Mouse (Mus musculus) cerebellum, adult 2 months (tissue): ENCODE data around the gene Grb2. TPM values are rescaled to one million over a fixed set of nuclear protein-coding genes. Genes with fewer than 3 reads are reported as not detected.

Source experiments
- DNase-seq, 2 experiments: peaks; one replicate each; pipeline ENCODE4 v3.0.0; 2021
- H3K27ac ChIP-seq: fragments of 200-500 bp; 2 replicates; pipeline ENCODE4 v1.5.1; 2012; ENCODE audit warnings: low read length, control low read depth, inconsistent platforms; ENCODE audit not compliant: insufficient read depth
- H3K27me3 ChIP-seq: fragments of 200-500 bp; 2 replicates; pipeline ENCODE4 v1.6.1; 2012; ENCODE audit warnings: inconsistent platforms, mild to moderate bottlenecking, low read length, moderate library complexity; ENCODE audit not compliant: control insufficient read depth, insufficient read depth
- H3K4me1 ChIP-seq: fragments of 200-500 bp; 2 replicates; pipeline ENCODE4 v1.6.1; 2011; ENCODE audit warnings: low read length; ENCODE audit not compliant: control insufficient read depth, insufficient read depth
- H3K4me3 ChIP-seq: fragments of 200-500 bp; replicated peaks from 2 replicates; pipeline ENCODE3; 2011; ENCODE audit warnings: mild to moderate bottlenecking, low read depth, low read length, control low read depth; ENCODE audit not compliant: insufficient read depth
- CTCF ChIP-seq: fragments of 200-500 bp; IDR thresholded peaks from 2 replicates; pipeline ENCODE4 v1.5.1; 2011; ENCODE audit warnings: low read depth, mild to moderate bottlenecking, control low read depth, low read length, moderate library complexity, borderline replicate concordance; ENCODE audit not compliant: insufficient read depth
- POLR2A ChIP-seq: fragments of 200-500 bp; IDR thresholded peaks from 2 replicates; pipeline ENCODE4 v1.6.1; 2011; ENCODE audit warnings: low read length, control low read depth, borderline replicate concordance; ENCODE audit not compliant: insufficient read depth
- WGBS: fragments of 180-500 bp; shearing (Covaris S2); methylation state at CpG from one replicate; pipeline ENCODE4 v1.1.7; 2018; 5-methylcytosine and 5-hydroxymethylcytosine counted together
- polyA plus RNA-seq: library from polyadenylated mRNA; depleted of rRNA; stranded (reverse); fragments of >200 nt; gene quantifications from 2 replicates; pipeline ENCODE4 v1.2.3, GENCODE M21; 2012

Grb2 gene
- polyA plus RNA-seq, 1 experiment, result 132 TPM

DNA sequence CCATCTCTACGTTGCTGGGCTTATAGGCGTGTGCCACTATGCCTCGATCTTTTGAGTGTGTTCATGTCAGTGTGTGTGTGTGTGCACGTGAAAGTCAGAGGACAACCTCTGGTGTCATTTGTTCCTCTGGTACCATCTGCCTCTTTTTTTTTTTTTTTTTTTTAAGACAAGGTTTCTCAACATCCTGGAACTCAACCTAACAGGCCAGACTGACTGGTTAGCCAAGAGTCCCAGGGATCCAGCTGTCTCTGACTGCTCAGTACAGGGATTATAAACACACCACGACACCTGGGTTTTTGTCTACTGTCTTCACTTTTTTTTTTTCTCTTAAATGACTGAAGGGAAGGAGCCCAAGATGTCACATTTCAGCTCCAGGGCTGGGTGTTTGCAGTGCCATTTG, 36.0 kb upstream of the Grb2 start:
- WGBS, result 84% methylated on average over 5 of the region's 5 CpGs
- Histone ChIP-seq H3K27me3 (no peaks in the 10 kb centered on the region; the same call in 1 of the 2 replicates), H3K4me1 (peaks cover 3% of the 10 kb centered on the region), H3K27ac (no peak overlapping the region), H3K4me3 (no peak overlapping the region)
- DNase-seq, result no peak
- TF ChIP-seq POLR2A (no peak), CTCF (no peak)

DNA sequence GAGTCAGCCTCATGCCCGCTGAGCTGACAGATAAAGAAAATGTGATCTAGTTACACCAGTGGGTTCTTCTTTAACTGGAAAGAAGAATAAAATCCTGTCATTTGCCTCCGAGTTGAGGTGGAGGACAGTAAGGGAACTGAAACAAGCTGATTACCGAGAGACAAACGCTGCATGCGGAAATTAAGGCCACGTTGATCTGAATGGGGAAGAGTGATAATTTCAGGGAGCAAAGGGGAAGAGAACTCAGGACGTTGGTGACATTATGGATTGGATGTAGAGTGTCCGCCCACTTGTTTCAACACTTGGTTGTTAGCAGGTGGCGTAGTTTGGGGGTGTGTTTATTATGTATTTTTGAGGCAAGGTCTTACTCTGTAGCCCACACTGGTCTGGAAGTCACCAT, 34.5 kb upstream of the Grb2 start:
- DNase-seq, result no peak
- no peak overlapping the region for H3K27ac ChIP-seq
- no peak for TF ChIP-seq CTCF
- no peak for TF ChIP-seq POLR2A
- no peak overlapping the region for H3K4me3 ChIP-seq
- 90% methylated on average over 9 of the region's 9 CpGs for WGBS
- H3K4me1 ChIP-seq, result no peaks in the 10 kb centered on the region
- no peaks in the 10 kb centered on the region; the same call in 1 of the 2 replicates for H3K27me3 ChIP-seq

DNA sequence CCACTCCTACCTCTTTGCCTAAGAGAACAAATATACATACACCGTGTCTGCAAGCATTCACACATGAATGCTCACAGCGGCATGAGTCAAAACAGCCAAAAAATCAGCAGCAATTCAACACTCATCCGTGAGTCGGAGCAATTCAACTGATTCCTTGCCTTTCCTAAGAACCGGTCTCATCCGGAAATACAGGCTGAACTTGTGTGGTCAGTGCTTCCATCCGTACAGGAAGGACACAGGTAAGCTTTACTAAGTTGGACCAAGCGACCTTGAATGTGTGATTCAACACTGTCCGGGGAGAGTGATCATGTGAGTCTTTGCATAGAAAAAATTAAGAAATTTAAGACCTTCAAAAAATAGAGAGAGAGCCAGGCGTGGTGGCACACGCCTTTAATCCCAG, 32.7 kb upstream of the Grb2 start:
- WGBS, result 76% methylated on average over 11 of the region's 11 CpGs
- no peak for TF ChIP-seq CTCF
- no peak for TF ChIP-seq POLR2A

DNA sequence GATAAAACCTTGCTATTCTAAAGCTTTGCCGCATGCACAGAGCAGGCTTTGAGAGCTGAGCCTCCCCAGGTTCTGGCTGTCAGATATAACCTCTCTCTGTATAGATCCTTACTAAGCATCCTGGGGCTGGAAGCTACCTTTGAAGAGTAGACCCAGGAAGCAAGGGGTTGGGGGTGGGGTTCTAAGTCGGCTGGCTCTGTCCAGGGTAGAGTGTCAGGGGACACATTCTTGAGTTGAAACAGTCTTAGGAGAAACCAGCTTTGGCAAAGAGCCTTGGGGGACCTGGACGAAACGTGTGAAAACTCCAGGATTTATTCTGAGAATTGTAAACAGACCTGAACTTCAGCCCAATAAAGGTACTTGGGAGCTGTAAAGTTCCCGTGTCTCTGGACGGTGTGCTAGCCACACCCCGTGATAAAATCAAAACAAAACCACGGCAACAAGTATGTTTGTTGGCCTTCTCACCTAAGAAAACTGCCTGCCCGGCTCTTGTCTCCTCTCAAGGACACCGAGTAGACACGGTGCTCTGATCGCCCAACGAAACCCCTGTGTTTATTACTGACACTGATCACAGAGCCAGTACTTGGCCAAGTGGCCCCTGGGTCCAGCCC, 30.0 kb upstream of the Grb2 start:
- no peak overlapping the region for H3K27ac ChIP-seq
- WGBS, result 47% methylated on average over 13 of the region's 13 CpGs
- H3K4me1 ChIP-seq, result no peaks in the 10 kb centered on the region
- TF ChIP-seq POLR2A (no peak), CTCF (no peak)
- H3K4me3 ChIP-seq, result no peak overlapping the region
- no peaks in the 10 kb centered on the region for H3K27me3 ChIP-seq
- DNase-seq, result no peak

More for the DNA sequence above, 32.7 kb upstream of the Grb2 start:
- Histone ChIP-seq H3K27ac (no peak overlapping the region), H3K4me3 (no peak overlapping the region), H3K27me3 (no peaks in the 10 kb centered on the region), H3K4me1 (no peaks in the 10 kb centered on the region)
- DNase-seq, result no peak

DNA sequence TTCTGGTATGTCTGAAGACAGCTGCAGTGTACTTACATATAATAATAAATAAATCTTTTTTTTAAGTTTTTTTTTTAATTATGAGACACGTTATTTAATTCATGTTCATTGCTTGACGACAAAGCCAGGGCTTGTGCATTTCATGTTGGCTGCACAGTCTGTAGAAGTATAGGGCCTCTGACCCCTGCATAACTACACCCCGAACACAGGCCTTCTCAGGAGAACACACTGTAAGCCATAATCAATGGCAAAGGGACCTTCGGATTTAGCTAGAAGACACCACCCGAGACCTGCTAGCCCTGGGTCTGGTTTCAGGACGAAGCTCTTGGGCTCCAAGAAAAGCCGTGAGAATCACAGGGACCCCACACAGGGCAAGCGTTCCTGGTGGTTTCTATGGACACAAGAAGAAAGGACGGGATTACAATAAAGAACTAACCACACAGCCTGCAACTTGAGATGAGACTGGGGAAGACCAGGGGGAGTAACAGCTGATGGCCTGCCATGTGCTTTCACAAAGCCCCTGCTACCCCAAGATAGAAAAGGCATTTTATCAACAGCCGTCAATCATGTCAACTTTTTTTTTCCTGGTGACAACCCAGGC, 29.3 kb upstream of the Grb2 start:
- H3K4me1 ChIP-seq, result no peaks in the 10 kb centered on the region
- DNase-seq, result no peak
- no peak overlapping the region for H3K4me3 ChIP-seq
- H3K27ac ChIP-seq, result no peak overlapping the region
- no peaks in the 10 kb centered on the region for H3K27me3 ChIP-seq
- 59% methylated on average over 10 of the region's 10 CpGs for WGBS
- TF ChIP-seq CTCF, result no peak
- TF ChIP-seq POLR2A, result no peak

DNA sequence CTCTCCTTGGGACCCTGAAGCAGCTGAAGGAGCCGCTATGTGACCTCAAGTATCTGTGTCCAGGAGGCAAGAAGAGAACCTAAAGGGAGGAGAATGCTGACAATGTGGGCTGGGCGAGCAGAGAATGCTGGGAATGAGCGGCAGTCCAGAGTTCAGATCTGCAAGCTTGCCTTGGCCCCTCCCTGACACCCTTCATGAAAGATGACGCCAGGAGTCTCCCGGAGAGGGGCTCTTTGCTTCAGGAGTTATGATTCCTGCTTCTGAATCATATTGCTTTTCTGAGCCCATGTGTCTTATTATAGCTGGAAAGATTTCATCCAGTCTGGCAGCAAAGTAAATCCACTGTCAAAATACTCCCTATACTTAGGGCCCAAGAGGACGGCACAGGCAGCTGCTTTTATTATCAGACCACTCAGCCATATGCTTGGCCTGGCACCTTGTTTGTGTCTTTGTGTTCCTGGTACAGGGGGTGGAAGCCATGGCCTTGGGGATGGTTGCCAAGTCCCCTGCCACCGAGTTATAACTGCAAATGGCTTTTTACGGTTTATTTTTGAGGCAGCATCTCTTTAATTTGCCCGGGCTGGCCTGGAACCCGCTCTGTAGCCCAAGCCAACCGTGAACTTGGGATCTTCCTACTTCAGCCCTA, 25.8 kb upstream of the Grb2 start:
- WGBS, result 38% methylated on average over 11 of the region's 11 CpGs
- Histone ChIP-seq H3K4me1 (no peaks in the 10 kb centered on the region), H3K27me3 (no peaks in the 10 kb centered on the region), H3K4me3 (no peak overlapping the region), H3K27ac (no peak overlapping the region)
- DNase-seq, result no peak
- TF ChIP-seq POLR2A (no peak), CTCF (no peak)

DNA sequence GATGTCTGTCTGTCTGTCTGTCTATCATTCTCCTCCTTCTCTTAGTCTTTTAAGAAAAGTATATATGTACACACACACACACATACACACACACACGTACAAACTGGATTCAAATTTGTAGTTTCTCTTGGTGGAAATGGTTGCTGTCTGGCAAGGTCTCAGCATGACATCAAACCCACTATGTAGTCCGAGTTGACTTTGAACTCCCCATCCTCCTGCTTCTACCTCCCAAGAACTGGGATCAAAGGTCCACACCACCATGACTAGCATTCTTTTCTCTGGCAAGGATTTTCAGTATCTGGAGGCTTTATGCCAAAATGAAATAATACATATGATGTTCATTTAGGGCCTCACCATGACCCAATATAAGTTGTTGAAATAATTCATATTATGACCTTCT, 14.8 kb upstream of the Grb2 start:
- WGBS, result 75% methylated on average over 2 of the region's 2 CpGs
- Histone ChIP-seq H3K4me3 (no peak overlapping the region), H3K27me3 (no peaks in the 10 kb centered on the region), H3K4me1 (0 out of 2 replicates have a peak, but pooled peaks cover 2% of the 10 kb centered on the region), H3K27ac (no peak overlapping the region)
- no peak for DNase-seq
- TF ChIP-seq CTCF, result no peak
- no peak for TF ChIP-seq POLR2A

DNA sequence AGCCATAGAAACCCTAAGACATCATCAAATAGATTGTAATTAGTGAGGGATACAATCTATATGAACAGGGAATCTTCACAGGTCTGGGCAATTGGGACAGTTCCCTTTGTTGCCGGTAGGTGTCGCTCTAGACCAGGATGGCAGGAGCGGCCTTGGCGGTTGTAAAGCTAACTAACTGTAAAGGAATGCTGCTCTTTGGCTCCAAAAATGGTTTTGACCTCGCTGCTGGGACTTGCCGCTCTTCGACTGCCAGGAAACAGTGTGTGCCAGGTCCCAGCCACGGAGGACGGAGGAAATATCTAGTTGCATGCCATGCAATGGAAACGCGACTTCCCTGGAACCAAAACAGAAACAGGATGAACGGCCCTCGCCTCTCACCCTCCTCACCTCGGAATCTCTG, 14.2 kb upstream of the Grb2 start:
- 2% methylated on average over 14 of the region's 14 CpGs for WGBS
- Histone ChIP-seq H3K27ac (no peak overlapping the region), H3K4me1 (0 out of 2 replicates have a peak, but pooled peaks cover 2% of the 10 kb centered on the region), H3K27me3 (no peaks in the 10 kb centered on the region), H3K4me3 (peak overlapping the region; percentile 51)
- TF ChIP-seq CTCF, result peak; percentile 98
- no peak for TF ChIP-seq POLR2A
- peak; percentile 85 to 91 for DNase-seq
